Mouse (Mus musculus) MN1 (cell line): ENCODE results near the gene Olfr718-ps1.
A peak's percentile ranks its signal among the peaks of the same experiment; 100 is the strongest.

Experiments used
- DNase-seq: peaks from one replicate; pipeline ENCODE4 v3.0.0-alpha.2; 2016; ENCODE audit warnings: low spot score

The Olfr718-ps1 gene

DNA sequence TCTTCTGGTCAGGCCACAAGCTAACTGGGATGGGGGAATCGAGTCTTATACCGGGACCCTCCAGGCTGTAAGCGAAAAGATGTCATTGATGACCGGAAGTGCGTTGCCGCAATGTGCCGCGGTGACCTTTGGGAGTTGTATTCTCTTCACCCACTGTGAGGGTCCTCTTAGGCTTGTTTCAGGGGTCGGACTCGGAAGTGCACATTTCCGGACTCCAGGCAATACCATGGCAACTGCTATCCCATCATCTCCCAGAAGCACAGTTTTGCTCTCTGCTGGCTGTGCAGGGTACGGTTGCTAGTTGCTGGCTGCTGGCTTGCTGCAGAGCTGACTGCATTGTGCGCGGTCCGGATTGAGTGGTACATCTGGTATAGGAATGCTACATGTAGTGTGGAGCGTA lies 18.3 kb downstream of the Olfr718-ps1 start:
- no peak for DNase-seq

DNA sequence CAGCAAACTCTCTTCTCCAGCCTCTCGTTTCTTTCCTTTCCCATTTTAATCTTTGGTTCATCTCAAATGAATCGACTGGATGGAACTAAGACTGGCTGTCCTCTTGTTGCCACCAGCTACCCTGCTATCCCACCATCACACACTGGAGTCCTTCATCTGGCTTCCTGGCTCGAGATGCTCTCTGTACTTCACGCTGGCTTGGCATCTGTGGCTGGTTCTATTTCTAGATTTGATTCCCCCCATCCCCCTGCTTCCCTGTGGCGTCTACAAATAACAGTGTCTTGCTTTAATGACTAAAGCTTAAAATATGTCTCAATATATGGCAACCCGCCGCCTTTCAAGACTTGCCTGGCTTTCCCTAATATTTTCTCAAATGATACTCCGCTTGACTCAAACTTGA lies 19.5 kb downstream of the Olfr718-ps1 start:
- DNase-seq = no peak

DNA sequence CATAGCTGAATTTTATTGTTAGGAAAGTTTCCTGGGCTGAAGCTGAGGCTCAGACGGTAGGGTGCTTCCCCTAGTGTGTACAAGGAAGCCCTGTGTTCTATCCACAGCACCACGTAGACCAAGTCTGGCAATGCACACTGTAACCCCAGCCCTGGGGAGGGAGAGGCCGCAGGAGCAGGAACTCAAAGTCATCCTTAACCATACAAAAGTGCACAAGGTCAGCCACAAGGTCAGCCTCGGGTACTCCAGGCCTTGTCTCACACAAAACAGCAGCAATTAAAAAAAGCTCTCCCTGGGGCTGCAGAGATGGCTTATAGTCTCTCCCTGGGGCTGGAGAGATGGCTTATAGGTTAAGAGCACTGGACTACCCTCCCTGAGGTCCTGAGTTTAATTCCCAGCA lies 20.5 kb downstream of the Olfr718-ps1 start:
- DNase-seq = no peak

DNA sequence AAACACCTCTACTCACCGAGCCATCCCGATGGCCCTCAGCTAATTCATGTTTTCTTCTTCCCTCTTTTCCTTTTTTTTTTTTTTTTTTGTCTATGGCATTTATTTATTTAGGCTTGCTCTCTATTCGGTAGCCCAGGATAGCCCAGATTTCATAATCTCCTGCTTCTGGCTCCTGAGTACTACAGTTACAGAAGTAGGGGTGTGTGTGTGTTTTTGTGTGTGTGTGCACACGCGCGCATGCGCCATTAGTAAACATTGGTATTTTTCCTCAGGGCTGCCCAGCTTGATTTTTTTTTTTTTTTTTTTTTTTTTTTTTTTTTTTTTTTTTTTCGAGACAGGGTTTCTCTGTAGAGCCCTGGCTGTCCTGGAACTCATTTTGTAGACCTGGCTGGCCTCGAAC lies 21.3 kb downstream of the Olfr718-ps1 start:
- no peak for DNase-seq

DNA sequence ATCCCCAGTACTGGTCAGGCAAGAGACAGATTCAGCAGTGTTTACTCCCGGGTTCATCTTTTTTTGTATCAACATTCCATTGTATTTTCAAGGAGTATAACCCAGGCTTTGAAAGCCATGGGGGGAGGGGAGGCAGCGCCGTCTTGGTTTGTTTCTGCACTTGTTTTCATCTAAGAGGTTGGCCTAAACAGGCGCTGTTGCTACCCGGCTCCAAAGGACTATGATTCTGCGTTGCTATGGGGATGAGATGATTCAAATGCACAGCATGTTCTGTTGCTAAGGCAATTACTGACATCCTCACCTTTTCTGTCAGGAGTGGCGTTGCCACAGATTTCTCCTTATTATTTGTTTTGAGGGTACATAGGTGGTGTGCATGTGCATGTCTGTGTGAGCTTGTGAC lies 21.8 kb downstream of the Olfr718-ps1 start:
- no peak for DNase-seq

DNA sequence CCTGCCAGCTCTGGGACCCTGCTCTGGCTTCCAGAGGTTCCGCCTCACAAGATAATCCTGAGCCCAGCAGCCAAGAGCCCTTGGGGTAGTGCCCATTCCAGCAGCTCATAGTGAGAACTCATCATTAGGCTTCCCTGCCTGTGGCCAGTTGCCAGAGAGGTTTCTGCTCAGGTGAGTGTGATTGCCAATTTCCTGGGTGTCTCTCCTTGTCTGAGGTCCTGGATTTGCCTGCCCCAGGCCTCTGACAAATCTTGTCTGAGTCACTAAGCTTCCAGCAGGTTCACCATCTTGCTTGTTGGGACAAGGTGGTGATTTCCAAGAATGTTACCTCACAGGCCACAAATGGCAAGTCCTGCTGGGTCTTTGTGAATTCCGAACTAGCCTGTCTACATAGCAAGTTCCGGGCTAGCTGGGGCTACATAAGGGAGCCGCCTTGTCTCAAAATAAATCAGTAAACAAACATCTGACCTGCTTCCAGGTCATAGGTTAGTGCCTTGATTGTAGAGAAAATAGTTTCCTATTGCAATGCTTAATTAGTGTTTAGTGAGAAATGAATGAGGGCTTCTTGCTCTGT lies 22.5 kb downstream of the Olfr718-ps1 start:
- DNase-seq = no peak

DNA sequence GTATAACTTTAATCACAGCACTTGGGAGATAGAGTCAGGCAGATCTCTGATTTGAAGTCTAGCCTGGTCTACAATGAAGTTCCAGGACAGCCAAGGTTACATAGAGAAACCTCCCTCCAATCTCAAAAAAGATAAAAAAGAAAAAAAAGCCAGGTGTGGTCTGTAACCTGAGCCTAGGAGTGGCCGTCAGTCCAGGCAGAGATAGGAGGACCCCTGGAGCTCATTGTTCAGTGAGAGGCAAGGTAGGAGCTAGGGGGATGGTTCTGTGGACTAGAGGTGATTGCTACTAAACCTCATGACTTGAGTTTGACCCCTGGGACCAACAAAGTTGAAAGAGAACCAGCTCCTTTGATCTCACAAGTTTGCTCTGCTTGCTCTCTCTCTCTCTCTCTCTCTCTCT lies 24.7 kb downstream of the Olfr718-ps1 start:
- DNase-seq = no peak

DNA sequence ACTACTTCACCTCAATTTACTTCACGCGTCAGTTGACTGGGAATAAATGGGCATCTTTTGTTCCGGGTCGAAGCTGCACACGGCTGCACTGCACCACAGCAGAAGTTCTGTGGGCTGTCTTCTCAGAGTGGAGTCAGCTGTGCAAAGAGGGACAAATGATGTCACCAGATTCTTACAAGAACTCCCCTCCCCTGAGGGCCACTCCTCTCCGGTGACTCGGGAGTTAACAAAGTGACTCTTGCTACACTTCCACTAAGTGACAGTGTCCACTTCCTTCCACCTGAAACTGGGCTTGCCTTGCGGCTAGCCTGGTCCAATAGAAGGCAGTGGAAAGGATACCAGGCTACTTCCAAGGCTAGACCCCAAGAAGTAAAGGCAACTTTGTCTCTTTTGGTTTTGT lies 25.3 kb downstream of the Olfr718-ps1 start:
- no peak for DNase-seq

DNA sequence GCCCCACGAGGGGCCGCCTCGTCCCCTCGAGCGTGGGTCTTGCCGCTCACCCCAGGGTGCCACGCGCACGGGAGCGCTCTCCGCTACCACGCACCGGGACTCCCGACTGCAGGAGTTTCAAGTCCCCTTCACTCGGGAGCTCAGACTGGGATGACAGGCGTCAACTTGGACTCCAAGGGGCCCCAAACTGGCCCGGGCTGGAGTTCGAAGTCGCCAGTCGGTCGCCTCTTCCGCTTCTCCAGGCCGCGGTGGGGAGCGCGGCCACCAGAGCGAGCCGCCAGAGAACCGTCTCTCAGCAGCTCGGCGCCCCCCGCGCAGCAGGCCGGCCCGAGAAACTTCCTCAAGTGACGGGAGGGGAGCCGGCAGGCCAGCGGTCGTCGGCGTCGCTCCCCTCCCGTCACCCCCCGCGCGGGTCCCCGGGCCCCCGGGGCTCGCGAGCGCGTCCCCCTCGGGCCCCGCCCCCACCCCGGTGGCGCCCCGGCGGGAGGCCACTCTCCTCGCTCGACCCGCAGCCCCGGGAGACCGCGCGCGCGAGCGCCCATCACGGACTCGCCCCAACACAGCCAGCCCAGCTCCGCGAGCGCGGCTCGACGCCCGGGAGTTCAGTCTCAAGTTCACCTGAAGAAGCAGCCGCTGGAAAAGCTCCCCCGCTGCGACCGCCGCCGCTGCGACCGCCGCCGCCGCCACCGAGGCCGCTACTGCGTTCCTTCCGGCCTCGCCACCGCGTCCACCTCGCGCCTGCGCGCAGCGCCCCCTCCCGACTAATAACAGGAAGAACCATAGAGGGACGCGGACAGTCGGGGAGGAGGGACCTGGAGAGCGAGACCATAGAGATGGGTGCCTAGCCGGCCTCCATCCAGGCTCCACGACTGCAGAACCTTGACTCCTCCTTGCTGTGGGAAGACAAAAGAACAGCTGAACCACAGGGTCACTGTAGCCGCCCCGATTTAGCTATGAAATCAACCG lies 34.8 kb downstream of the Olfr718-ps1 start, which contains the start of gene Rnf216:
Gene Rnf216 (minus strand): TSS at position 714 of the 966 bp plus-strand sequence.
- DNase-seq = peak; percentile 97

DNA sequence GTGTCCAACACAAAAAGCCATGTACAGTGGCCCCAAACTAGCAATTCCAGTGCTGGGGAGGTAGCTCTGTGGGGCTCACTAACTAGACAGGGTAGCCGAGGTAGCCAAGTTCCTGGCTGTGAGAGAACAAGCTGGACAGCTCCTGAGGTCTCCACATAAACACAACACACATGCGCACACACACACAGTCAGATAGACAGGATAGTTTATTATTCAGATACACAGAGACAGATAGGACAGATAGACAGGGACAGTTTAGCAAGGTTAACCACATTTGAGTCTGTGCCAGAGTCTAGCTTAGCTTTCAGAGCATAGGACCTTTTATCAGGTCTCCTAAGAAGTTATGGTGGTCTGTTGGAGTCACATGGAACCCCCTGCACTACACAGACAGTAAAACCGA lies 40.5 kb downstream of the Olfr718-ps1 start:
- no peak for DNase-seq

DNA sequence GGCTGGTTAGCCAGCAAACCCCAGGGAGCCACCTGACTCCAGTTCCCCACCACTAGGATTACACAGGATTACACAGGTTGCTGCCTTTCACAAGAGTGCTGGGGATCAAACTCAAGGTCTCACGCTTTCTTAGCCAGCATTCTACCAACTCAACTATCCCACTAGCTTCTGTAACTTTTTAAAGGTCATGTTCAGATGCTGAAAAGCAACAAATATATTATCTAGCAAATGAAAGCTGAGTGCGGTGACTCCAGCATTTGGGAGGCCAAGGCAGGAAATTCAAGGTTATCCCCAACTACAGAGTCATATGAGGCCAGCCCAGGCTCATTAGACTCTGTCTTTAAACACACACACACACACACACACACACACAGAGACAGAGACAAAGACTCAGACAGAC lies 44.1 kb downstream of the Olfr718-ps1 start:
- no peak for DNase-seq

DNA sequence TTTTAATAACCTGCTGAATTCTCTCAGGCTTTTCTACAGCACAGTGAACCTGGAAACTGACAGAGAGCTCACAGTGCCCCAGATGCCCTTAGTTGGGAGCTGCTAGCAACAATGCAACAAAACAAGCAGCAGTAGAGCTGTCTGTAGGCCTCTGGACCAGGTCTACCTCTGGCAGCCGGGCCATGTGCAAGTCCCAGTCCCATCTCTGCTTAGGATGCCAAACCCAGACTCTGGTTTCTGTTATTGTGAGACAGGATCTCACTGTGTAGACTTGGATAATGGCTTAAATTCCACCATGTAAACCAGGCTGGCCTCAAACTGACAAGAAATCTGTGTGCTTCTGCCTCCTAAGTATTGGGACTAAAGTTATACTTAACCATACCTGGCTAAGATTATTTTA lies 45.8 kb downstream of the Olfr718-ps1 start:
- DNase-seq = peak; percentile 56

DNA sequence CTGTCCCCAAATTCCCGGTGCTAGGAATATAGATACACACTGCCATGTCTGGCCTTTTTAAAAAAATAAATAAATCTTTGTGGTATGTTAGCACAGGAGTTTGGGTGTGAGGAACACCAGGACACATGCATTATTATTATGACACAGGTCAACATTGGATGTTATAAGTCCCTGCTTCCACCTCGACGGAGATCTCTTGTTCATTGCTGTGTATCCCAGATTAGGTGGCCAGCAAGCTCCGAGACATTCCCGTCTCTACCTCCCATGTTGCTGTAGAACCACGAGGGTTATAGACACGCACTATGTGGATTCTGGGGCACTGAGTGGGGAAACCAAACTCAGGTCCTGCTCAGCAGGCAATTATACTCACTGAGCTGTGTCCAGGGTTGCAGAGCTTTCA lies 52.1 kb downstream of the Olfr718-ps1 start:
- no peak for DNase-seq

DNA sequence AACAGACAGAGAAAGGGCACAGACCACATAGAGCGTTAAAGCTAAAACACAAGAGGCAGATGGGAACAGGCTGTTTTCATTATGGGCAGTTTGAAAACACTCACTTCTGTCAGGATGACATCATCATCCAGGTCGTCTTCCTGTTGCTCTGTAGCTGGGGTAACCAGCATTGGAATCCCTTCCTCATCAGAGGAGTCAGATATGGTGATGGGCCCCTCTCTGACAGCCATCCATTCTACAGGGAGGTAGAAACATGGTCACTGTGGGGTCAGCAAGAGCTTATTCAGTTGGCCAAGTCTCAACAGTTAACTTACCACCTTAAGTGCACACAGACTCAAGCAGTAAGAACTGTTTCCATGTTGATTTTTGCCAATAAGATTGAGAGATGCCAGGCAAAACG lies 54.5 kb downstream of the Olfr718-ps1 start:
- no peak for DNase-seq

DNA sequence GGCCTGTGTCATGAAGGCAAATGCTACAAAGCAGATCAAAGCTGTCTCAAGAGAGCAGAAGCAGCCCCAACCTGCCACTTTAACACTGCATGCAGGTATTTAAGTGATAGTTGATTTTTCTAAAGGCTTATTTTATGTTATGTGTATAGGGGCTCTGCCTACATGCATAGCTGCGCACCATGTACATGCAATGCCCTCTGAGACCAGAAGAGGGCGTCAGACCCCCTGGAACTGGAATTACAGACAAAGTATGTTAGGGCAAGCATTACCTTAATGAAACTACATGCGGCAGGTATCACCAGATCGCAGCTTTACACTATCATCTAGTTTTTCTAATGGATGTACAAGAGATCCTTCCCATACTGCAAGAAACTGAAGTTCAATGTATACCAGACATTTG lies 62.5 kb downstream of the Olfr718-ps1 start:
- DNase-seq = peak; percentile 31
